Mouse (Mus musculus) 3T3-L1 (cell line): ENCODE measurements at regions not wholly inside any gene's neighbourhood (a gene's known extent, or its start where the extent isn't known, plus 50 kb on each side); places are given as distances from the start of the nearest gene placed in this dataset.

Experiments
- DNase-seq: peaks from one replicate; pipeline ENCODE4 v3.0.0-alpha.2; 2015; ENCODE audit warnings: low read depth, low spot score

GRCm38 (mm10) chrX:156539782-156540181, 875.3 kb downstream of the Phex start:
- peak; percentile 28 for DNase-seq

GRCm38 (mm10) chrX:156537536-156537935, 877.6 kb downstream of the Phex start:
- peak; percentile 65 for DNase-seq
